Mouse (Mus musculus): ENCODE data around the gene 4933430I17Rik.
"Not testable (repeated sequence)": the region's sequence is repeated elsewhere in the genome, so short reads cannot be mapped to it uniquely, and the experiment has no call there.

4933430I17Rik gene

GRCm38 (mm10) chr4:62557436-62557835 lies 32.3 kb downstream of the 4933430I17Rik start:
- no peak for DNase-seq

DNA sequence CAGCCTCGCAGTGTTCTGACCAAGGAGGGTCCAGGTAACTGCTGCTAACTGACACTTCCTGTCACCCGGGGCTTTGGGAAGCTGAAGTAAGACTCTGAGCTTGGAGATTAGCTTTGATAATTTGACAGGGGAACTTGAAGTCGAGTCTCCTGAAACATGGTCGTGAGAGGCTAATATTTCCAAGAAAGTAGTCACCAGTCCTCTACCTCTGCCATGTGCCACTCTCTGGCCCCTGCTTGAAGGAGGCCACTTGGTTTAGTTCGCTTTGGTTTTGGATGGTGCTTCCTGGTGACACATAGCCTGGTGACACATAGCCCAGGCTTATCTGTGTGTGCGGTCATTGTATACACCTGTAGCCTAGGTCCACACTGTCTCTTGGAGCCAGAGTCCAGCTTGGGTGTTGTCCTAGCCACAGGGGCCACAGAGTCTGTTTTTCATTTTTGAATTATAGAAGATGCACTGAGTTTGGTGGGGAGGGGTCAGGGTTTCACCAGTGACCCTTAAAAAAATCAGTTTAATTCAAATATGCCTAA lies 34.7 kb downstream of the 4933430I17Rik start, which contains the start of gene Rgs3:
TSS of gene Rgs3 (plus strand) at position 51 of the 533 bp plus-strand sequence.
- DNase-seq = no peak

DNA sequence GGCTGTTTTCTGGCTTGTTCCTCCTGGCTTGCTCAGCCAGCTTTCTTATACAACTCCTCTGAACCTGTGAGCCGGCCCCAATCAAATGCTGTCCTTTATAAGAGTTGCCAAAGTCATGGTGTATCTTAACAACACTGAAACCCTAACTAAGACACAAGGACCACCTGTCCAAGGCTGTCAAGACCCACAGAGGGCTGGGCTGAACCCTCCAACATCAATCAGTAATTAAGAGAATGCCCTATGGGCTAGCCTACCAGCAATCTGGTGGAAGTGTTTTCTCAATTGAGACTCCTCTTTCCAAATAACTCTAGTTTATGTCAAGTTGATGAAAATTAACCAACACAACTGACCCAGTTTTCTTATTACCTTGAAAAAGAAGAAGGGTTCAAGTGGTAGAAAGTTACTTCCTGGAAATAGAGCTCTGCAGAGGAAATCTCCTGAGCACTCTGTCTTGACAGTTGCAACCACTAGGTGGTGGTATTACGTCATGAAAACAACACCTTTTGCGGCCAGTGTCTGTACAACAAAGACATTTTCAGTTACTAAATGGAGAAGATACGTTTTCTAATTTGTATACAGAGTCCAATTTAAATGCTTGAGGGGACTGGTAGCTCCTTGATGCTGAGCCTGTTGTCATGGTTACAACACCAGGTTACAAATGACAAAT lies 35.9 kb downstream of the 4933430I17Rik start:
- peak; percentile 70 for DNase-seq

- DNase-seq = no peak
Measured at GRCm38 (mm10) chr4:62561630-62562001, 36.4 kb downstream of the 4933430I17Rik start.

- DNase-seq = no peak
Measured at GRCm38 (mm10) chr4:62562006-62562405, 36.8 kb downstream of the 4933430I17Rik start.

- no peak for DNase-seq
Measured at GRCm38 (mm10) chr4:62566530-62566929, 41.4 kb downstream of the 4933430I17Rik start.

- DNase-seq = peak; percentile 45
Measured at GRCm38 (mm10) chr4:62567696-62568095, 42.5 kb downstream of the 4933430I17Rik start.

- DNase-seq = no peak
Measured at GRCm38 (mm10) chr4:62568359-62568758, 43.2 kb downstream of the 4933430I17Rik start.

DNA sequence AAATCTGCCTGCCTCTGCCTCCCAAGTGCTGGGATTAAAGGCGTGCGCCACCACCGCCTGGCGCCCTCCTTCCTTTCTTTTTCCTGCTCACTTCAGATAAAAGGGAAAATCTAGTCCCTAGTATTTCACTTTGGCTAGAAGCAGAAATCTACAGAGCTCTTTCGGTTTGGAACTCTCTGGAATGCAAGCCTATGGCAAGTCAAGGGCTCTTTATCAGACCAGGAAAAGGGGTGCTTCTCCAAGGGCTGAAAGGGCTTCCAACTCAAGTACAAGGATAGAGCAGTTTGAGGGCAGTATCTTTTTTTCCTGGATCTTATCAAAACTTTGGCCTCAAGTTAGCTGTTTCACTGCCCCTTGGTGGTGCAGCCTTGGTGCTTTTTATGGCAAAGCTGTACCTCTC lies 44.4 kb downstream of the 4933430I17Rik start:
- DNase-seq = no peak

DNA sequence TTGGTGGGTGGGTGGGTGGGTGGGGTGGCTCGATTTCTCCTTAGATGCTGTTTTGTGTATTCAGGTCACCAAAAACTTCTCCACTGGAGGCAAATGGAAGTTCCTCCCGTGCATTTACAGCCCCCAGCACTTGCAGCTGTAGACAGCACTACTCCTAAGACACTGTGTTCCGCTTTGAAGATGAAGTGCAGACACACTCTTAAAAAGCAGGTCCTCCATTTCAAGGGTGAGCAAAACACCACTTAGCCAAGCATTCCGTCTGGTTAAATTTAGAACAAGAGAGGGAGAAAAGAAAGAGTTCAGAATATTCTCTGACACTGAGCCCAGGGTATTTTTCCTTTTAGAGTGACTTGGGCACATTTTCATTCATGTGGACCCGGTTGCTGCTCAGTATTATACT lies 44.9 kb downstream of the 4933430I17Rik start:
- no peak for DNase-seq

DNA sequence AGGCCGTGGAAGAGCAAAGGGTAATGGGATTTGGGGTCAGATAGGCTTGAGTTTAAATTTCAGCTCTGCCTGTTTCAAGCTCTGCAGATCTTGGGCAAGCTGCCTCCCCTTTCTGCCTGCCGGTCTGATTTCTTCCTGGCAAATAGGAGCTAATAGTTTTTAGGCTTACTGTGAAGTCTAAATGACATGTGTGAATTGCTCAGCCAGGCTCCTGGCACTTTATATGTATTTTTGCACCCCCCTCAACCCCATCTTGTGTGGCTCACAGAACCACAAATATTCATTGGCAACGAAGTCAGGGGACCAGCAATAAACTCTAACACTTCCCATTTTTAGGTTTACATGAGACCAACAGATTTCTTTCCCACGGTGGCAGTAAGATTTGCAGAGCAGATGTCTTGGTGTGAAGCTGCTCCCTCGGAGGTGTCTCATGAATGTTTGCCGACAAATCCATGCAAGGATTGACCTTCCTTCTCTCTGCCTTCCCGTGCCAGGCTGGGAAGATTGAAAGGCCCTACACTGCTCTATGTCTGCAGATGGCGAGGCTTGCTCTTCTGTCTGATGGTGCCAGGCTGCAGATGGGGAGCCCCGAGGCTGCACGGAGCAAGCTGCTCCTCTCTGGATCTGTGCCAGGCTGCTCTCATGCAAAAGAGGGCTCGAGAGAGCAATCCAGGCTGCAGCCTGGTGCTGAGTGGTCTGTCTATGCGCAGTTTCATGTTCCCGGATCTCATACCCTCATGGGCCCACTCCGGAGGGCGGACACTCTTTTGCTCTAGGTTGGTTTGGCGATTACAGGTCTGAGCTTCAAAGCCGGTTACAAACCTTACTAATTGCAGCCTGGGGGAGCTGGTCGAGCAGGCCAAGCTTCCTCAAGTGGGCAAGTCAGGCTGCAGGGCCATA lies 57.4 kb downstream of the 4933430I17Rik start:
- peak; percentile 91 for DNase-seq

DNA sequence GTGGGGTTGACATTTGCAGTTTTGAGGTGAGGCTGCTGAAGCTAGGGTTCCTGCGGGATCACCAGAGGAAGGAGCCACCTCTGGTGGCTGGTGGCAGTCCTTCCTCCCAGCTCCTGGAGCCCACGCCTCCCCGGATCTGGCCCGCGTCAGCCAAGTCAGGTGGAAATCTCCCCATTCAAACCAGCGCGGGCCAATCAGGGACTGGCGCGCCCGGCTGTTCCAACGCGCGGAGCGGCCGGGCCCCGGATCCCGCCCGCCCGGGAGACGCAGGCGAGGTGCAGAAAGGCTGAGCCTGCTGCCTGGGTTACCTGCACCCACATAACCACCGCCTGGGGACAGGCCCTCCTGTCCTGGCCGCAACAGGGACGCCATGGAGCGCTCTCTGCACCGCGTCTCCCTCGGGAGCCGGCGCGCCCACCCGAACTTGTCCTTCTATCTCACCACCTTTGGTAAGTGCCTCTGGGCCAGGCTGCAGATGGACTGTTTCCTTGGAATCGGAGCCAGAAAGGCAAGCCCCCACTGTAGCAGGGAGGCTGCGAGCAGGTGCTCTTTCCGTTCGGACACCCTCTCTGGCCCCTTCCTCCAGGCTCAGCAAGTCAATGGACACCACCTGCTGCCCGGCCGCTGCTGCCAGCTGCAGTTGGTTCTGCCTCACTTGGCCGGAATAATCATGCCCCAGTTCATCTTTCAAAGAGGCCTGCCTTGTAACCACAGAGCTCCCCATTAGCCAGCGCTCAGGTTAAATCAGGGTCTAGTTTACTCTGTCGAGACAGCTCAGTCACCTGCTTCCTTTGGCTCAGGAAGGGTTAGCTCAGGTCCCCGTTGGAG lies 58.3 kb downstream of the 4933430I17Rik start:
- peak; percentile 73 for DNase-seq

DNA sequence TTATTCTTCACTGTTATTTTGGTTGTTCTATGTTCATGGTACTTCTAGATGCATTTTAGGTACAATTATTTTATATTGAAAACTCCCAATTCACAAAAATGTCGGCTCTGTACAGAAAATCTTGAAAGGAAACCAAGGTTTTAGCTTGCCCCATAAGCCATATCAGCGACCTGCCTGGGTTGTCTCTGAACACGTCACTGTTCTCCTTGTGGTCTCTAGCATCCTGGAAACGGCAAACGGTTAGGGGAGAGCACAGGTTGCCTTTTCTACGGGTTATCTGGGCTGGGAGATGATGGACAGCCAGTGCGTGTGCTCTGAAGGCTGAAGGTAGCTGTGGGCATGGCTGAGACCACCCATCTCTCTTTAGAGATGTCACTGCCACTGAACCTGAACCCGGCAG lies 61.9 kb downstream of the 4933430I17Rik start:
- DNase-seq = no peak

DNA sequence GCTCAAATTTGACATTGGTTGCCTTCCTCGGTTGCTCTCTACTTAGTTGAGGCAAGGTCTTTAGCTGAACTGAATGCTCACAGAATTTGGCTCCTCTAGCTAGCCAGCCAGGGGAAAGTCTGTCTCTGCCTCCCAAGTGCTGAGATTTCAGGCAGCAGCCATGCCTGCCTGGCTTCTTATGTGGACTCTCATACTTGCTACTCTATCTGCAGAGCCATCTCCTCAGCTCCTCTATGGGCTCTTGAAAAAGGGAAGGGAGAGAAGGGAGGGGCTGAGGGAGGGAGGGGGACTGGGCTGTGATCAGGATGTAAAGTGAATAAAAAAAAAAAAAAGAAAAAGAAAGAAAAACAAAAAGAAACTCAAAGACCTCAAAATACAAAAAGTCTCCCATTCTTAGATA lies 65.7 kb downstream of the 4933430I17Rik start:
- no peak for DNase-seq

GRCm38 (mm10) chr4:62591326-62591725 lies 66.2 kb downstream of the 4933430I17Rik start:
- no peak for DNase-seq

DNA sequence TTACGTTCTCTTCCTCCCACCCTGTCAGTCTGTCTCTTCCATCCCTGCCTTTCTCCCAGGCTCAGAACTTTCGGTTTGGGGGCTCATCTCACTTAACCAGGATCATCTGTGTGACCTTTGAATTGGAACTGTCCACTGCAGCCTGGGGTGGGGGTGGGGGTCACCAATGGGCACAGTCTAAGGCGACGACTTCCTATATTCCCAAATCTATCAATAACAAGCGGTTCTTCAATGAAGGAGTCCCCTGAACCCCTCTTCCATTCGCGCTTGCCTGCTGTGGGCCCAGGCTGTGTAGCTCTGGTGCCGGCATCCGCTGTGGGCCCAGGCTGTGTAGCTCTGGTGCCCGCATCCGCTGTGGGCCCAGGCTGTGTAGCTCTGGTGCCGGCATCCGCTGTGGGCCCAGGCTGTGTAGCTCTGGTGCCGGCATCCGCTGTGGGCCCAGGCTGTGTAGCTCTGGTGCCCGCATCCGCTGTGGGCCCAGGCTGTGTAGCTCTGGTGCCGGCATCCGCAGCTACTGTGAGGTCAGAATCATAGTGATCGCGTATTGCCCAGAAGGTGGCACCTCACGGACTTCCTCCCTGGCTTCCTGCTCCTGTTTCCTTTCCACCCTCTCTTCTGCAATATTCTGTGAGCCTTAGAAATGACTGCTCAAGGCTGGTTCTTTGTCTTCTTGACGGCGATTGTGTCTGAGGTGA lies 68.5 kb downstream of the 4933430I17Rik start:
- not testable (repeated sequence) for DNase-seq

DNA sequence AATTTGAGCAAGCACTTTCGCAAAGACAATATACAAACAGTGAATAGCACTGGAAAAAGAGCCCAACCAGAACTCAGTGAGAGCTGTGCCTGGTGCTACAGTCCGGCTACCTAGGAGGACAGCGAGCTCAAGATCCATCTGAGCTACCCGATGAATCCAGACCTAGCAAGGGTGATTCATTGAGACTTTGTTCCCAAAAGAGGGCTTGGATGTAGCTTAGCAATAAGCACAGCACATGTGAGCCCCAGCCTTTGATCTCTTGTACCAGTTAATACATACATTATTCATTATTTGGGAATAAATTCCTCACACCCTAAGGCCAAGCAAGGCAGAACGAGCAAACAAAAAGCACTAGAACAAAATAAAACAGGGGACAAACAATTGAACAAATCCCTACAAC lies 69.3 kb downstream of the 4933430I17Rik start:
- no peak for DNase-seq

DNA sequence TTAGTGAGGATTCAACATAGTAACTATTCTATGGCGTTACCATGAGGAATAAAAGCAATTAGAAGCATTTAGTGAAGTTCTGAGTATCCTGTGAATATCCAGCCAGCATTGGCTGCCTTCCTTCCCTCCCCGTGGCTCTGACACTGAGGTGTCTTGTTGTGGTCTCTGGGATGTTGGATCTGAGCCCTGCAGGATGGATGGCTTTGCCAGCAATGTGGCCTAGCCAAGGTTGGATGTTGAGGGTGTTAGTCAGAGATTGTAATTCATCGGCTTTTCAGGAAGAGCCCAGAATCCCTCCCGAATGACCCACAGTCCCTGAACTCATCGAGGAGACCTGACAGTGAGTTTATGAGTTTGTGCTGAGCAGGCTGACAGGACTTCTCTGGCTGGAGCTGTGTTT lies 70.9 kb downstream of the 4933430I17Rik start:
- no peak for DNase-seq
